Mouse (Mus musculus) heart, postnatal 0 days (tissue): ENCODE measurements around the gene Cfap126.

ENCODE experiments used
- CTCF ChIP-seq: IDR thresholded peaks from 2 replicates; pipeline ENCODE4 v1.5.1; 2016; ENCODE audit warnings: antibody characterized with exemption, control low read depth, low read depth
- EP300 ChIP-seq: IDR thresholded peaks from 2 replicates; pipeline ENCODE4 v1.6.1; 2016; ENCODE audit warnings: antibody characterized with exemption, low read depth

GRCm38 (mm10) chr1:171169913-171170312, 56.2 kb downstream of the Cfap126 start:
- TF ChIP-seq EP300 (no peak), CTCF (no peak)
